Mouse (Mus musculus) cerebellum, postnatal 14 days (tissue): ENCODE results near the gene Slc5a1.

Experiments used
- DNase-seq, 2 experiments: peaks; one replicate each; pipeline ENCODE4 v3.0.0; 2021; ENCODE audit warnings: mixed read lengths in 2 of 2

Gene Slc5a1

DNA sequence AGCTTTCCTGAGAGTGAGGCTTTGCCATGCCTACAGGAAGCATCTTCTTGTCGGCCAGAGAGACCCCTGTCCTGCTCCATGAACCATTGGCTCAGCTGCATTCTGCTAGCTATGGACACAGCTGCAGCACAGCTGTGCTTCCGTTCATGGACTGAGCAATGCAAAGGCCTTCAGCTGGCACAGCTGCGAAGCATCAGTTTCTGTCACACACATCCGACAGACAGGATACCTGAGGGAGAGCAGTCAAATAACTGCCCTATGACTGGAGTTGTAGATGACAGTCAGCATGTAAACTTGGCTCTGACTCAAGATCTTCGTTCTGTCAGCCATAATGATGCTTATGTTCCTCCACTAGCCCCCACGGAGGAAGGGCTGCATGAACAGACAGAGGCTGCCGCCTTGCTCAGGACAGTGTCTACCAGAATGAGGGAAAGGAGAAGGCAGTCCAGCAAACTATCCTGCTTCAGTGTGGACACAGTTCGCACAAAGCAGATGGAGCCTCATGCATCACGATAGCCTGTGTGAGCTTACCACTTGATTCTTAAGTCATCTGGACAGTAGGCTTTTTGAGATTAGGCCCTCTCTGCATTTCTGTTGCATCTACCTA is 91.3 kb downstream of the Slc5a1 start:
- no peak for DNase-seq

GRCm38 (mm10) chr5:33200071-33200470 is 96.1 kb downstream of the Slc5a1 start:
- DNase-seq: no peak

DNA sequence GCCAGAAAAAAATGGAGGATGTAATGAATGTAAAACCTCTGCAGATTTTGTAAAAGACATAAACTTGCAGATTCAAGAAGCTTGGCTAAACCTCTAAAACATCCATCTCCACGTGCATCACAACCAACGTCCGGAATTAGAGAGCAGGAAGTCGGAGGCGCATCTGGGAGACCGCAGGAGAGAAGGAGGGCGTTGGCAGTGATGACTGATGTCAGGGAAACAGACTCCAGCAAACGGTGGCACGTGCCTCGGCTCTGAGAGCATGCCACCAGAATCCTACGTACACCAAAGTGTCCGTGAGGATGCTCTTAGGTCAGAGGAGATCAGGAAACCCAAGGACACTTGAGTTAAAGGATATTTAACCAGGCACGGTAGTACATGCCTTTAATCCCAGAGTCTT is 97.7 kb downstream of the Slc5a1 start:
- no peak for DNase-seq

- DNase-seq: no peak
Measured at GRCm38 (mm10) chr5:33202516-33203170, 98.6 kb downstream of the Slc5a1 start.

DNA sequence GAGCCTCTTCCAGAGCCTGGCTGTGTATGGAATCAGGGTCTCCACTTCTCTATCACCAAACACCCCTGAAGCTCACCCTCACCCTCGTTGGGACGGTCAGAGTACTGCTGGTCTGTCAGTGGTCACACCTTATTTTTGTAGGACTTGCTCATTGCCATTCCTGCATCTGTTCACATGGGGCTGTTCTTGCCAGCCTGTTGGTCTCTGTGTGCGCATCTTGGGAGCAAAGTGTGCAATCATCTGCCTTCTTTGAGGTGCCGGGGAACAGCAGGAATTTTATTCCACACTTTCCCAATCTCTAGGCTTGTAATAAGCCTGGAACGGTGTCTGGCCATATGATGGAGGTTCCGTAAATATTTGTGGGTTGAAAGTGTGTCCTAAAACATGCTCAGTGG is 99.1 kb downstream of the Slc5a1 start:
- DNase-seq: no peak

- peak; percentile 91 to 94 for DNase-seq
Measured at GRCm38 (mm10) chr5:33203691-33204242, 99.7 kb downstream of the Slc5a1 start.

- no peak for DNase-seq
Measured at GRCm38 (mm10) chr5:33204284-33204683, 100.3 kb downstream of the Slc5a1 start.

DNA sequence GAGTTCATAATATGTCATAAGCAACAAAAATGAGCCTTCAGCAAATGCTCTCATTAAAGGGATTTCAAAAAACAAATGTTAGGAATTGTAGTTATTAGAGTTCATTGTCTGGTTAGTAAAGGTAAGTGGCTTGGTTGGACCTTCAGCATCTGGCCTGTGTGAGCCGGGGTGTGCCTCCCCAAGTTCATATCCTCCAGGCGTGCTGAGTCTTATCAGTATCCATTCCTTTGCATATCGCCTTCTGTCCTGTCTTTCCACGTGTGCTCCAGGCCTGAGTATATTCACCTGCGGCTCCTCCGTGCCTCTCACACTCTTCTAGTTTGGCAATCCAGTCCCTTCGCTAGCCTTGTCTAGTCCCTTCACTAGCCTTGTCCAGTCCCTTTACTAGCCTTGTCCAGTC is 102.3 kb downstream of the Slc5a1 start:
- DNase-seq: no peak

DNA sequence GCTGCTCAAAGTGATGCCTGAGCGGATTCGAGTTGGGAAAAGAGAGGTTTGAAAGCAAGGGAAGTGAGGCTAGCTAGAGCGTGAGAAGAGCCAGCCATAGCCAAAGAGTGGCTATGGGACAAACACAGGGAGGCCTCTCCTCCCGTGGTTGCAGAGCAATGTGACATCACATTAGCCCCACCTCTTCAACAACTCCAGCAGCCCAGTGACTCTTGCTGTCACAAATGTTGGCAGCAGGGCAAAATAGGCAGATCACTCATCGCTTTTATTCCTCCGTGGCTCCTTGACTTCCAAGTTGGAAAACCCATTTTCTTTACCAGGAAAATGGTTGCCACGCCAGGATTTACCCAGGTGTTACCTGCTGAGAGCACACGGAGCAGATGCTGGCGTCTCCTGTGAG is 103.1 kb downstream of the Slc5a1 start:
- no peak for DNase-seq

DNA sequence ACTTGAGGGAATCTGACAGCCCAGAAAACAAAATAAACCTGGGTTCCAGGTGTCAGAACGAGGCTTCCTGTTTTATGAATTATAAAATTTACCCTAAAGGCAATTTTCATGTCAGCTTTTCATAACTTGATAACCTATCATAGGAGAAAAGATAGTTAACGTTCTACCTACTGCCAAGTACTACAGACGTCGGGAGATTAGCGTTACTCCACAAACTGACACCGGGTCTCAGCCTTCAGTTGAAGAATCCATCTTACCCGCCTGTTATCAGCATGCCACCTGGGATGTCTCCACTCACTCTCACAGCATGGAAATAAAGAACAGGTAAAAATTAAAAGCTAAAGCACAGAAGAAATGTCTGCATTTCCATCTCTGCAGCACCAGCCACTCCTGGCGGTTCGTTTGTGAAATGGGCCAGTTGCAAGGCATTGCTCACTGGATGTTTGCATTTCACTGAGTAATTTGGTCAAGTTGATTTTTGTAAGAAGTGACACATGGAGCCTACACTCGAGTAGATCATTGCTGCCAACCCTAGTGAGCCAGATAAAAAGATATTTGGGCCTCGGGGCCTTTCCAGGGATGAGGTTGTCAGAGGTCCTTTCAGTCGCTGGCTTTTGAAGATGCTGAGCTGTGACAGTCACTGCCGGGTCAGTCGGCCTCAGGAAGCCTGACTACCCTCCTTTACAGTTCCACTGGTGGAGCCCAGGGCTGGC is 104.7 kb downstream of the Slc5a1 start:
- DNase-seq: no peak

DNA sequence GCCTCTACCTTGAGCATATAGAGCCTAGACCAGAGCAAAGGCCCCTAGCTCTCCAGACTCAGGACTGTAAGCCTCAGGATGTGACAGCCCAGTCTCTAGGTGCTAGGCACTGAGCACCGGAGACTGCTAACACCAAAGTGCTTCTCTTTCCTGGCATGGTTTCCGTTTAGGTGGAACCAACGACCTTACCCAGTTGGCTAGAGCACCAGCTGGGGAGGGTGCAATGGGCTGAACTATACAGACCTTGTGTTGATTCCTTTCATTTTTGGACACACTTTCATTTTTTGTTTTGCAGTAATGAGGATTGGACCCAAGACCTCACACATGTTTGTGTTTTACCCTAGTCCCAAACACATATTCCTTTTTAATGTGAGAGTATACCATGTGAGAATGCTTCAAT is 106.5 kb downstream of the Slc5a1 start:
- DNase-seq: no peak

GRCm38 (mm10) chr5:33211254-33211653 is 107.2 kb downstream of the Slc5a1 start:
- DNase-seq: no peak
